Mouse (Mus musculus) kidney, postnatal 10 days (tissue): Measurements from ENCODE around the gene Psmc1.

ENCODE experiments used
- DNase-seq: peaks from one replicate; pipeline ENCODE4 v3.0.0; 2021; ENCODE audit warnings: mixed read lengths

Psmc1 gene

GRCm38 (mm10) chr12:100109986-100110696 lies at the start of gene Psmc1:
TSS of gene Psmc1 (plus strand) at chr12:100110154.
- peak; percentile 88 for DNase-seq

- no peak for DNase-seq
Measured at GRCm38 (mm10) chr12:100061071-100061470, 48.9 kb upstream of the Psmc1 start.

- no peak for DNase-seq
Measured at GRCm38 (mm10) chr12:100061826-100062225, 48.1 kb upstream of the Psmc1 start.

GRCm38 (mm10) chr12:100062584-100062983 lies 47.4 kb upstream of the Psmc1 start:
- DNase-seq = no peak

- no peak for DNase-seq
Measured at GRCm38 (mm10) chr12:100065109-100065508, 44.8 kb upstream of the Psmc1 start.

GRCm38 (mm10) chr12:100067477-100067876 lies 42.5 kb upstream of the Psmc1 start:
- DNase-seq = no peak

GRCm38 (mm10) chr12:100073201-100073672 lies 36.7 kb upstream of the Psmc1 start:
- no peak for DNase-seq

GRCm38 (mm10) chr12:100075715-100076114 lies 34.2 kb upstream of the Psmc1 start:
- no peak for DNase-seq

GRCm38 (mm10) chr12:100079636-100080286 lies 30.2 kb upstream of the Psmc1 start:
- DNase-seq = peak; percentile 51

- DNase-seq = no peak
Measured at GRCm38 (mm10) chr12:100088026-100088425, 21.9 kb upstream of the Psmc1 start.

GRCm38 (mm10) chr12:100089265-100089664 lies 20.7 kb upstream of the Psmc1 start:
- DNase-seq = no peak

- DNase-seq = no peak
Measured at GRCm38 (mm10) chr12:100090750-100091149, 19.2 kb upstream of the Psmc1 start.

- DNase-seq = no peak
Measured at GRCm38 (mm10) chr12:100093046-100093445, 16.9 kb upstream of the Psmc1 start.

GRCm38 (mm10) chr12:100099971-100100706 lies 9.8 kb upstream of the Psmc1 start:
- no peak for DNase-seq

GRCm38 (mm10) chr12:100100707-100101030 lies 9.3 kb upstream of the Psmc1 start:
- no peak for DNase-seq

- no peak for DNase-seq
Measured at GRCm38 (mm10) chr12:100101651-100102050, 8.3 kb upstream of the Psmc1 start.

GRCm38 (mm10) chr12:100104530-100104929 lies 5.4 kb upstream of the Psmc1 start:
- DNase-seq = no peak

- DNase-seq = peak; percentile 87
Measured at GRCm38 (mm10) chr12:100106275-100106895, 3.6 kb upstream of the Psmc1 start.

- no peak for DNase-seq
Measured at GRCm38 (mm10) chr12:100107436-100107835, 2.5 kb upstream of the Psmc1 start.

GRCm38 (mm10) chr12:100115982-100116381 lies 6.0 kb downstream of the Psmc1 start:
- DNase-seq = no peak

GRCm38 (mm10) chr12:100122921-100123381 lies 13.0 kb downstream of the Psmc1 start:
- no peak for DNase-seq

GRCm38 (mm10) chr12:100123476-100123875 lies 13.5 kb downstream of the Psmc1 start:
- peak; percentile 36 for DNase-seq
